7 mouse cellular contexts compared by ENCODE assay signal in the genomic region with DNA sequence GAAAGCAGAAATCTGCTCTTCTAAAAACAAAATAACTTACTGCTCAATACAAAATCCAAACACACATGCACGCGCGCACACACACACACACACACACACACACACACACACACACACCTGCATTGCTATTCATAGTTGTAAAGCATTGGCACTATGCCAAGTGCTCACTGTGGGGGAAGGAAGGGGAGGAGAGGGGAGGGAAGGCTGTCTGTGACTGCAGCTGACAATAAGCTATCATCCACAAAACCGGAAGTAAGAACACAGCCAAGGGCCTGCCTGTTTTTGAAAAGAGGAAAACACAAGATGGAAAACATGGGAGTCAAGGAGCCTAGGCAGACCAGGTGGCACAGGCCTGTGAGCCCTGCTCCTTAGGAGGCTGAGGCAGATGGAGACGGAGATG. TPM values are rescaled to one million over a fixed set of nuclear protein-coding genes. Genes with fewer than 3 reads are reported as not detected.
DNase-seq lines count a peak whose midpoint lies in the region; ATAC-seq and TF ChIP-seq lines count a peak whose summit lies in the region.

No protein-coding gene starts in this region.

- H3K27me3 ChIP-seq in forebrain, postnatal 0 days (ENCODE audit: insufficient read depth, low read length) = no peaks in the 10 kb centered on the region
- no peaks in the 10 kb centered on the region for H3K27me3 ChIP-seq in hindbrain, embryonic 16.5 days (replicated peaks; ENCODE audit: control insufficient read depth, insufficient read depth, low read length)
- no peaks in the 10 kb centered on the region for H3K27me3 ChIP-seq in lung, postnatal 0 days (replicated peaks; ENCODE audit: insufficient read depth, low read length)
- H3K27me3 ChIP-seq in stomach, embryonic 15.5 days (replicated peaks) = no peaks in the 10 kb centered on the region

- no peak; the same call in 1 of the 2 replicates for TF ChIP-seq EP300 in lung, postnatal 0 days (IDR thresholded peaks at IDR 0.05)

- DNase-seq in spleen, adult 18-20 months = peak; percentile 34 to 38
- no peak for DNase-seq in spleen, adult 12 weeks (ENCODE audit: low spot score)
- DNase-seq in forebrain, postnatal 0 days = peak; percentile 87
- peak; percentile 72 for DNase-seq in lung, postnatal 0 days (ENCODE audit: low spot score)
- DNase-seq in cerebellum, adult 11 months = no peak

- no peak for TF ChIP-seq CTCF in forebrain, postnatal 0 days (IDR thresholded peaks at IDR 0.05; ENCODE audit: low read depth)
- no peak for TF ChIP-seq CTCF in lung, postnatal 0 days (IDR thresholded peaks at IDR 0.05)

- H3K9me3 ChIP-seq in forebrain, postnatal 0 days (ENCODE audit: low read length) = no peaks in the 10 kb centered on the region
- H3K9me3 ChIP-seq in hindbrain, embryonic 16.5 days (ENCODE audit: control insufficient read depth, low read length) = no peaks in the 10 kb centered on the region
- no peaks in the 10 kb centered on the region for H3K9me3 ChIP-seq in lung, postnatal 0 days (ENCODE audit: low read length)
- no peaks in the 10 kb centered on the region for H3K9me3 ChIP-seq in stomach, embryonic 15.5 days

- H3K4me2 ChIP-seq in forebrain, postnatal 0 days (ENCODE audit: low read depth) = no peak overlapping the region
- no peak overlapping the region for H3K4me2 ChIP-seq in hindbrain, embryonic 16.5 days (ENCODE audit: low read length)
- H3K4me2 ChIP-seq in lung, postnatal 0 days (replicated peaks; ENCODE audit: low read depth, low read length) = no peak overlapping the region
- H3K4me2 ChIP-seq in stomach, embryonic 15.5 days = no peak overlapping the region

- peaks cover 21% of the 10 kb centered on the region for H3K4me1 ChIP-seq in forebrain, postnatal 0 days (ENCODE audit: insufficient read depth)
- H3K4me1 ChIP-seq in hindbrain, embryonic 16.5 days (ENCODE audit: control insufficient read depth, insufficient read depth, low read depth, low read length) = peaks cover 24% of the 10 kb centered on the region
- no peaks in the 10 kb centered on the region for H3K4me1 ChIP-seq in lung, postnatal 0 days (ENCODE audit: insufficient read depth, low read depth, low read length)
- H3K4me1 ChIP-seq in stomach, embryonic 15.5 days = peaks cover 8% of the 10 kb centered on the region; the same call in 1 of the 2 replicates

- WGBS in forebrain, postnatal 0 days = 21% methylated on average over 5 of the region's 5 CpGs
- 29% methylated on average over 5 of the region's 5 CpGs for WGBS in hindbrain, embryonic 16.5 days
- WGBS in lung, postnatal 0 days = 43% methylated on average over 5 of the region's 5 CpGs
- 46% methylated on average over 5 of the region's 5 CpGs for WGBS in stomach, embryonic 15.5 days

- no peak overlapping the region for H3K4me3 ChIP-seq in forebrain, postnatal 0 days (ENCODE audit: low read depth, low read length)
- no peak overlapping the region for H3K4me3 ChIP-seq in hindbrain, embryonic 16.5 days (ENCODE audit: low read length)
- H3K4me3 ChIP-seq in lung, postnatal 0 days (ENCODE audit: low read depth, low read length) = no peak overlapping the region
- no peak overlapping the region for H3K4me3 ChIP-seq in stomach, embryonic 15.5 days (replicated peaks)

- no peaks in the 10 kb centered on the region for H3K36me3 ChIP-seq in forebrain, postnatal 0 days (ENCODE audit: insufficient read depth)
- no peaks in the 10 kb centered on the region for H3K36me3 ChIP-seq in hindbrain, embryonic 16.5 days (ENCODE audit: control insufficient read depth, insufficient read depth, low read length)
- H3K36me3 ChIP-seq in lung, postnatal 0 days (ENCODE audit: insufficient read depth, low read length) = no peaks in the 10 kb centered on the region
- no peaks in the 10 kb centered on the region for H3K36me3 ChIP-seq in stomach, embryonic 15.5 days

- peak; percentile 42 for ATAC-seq in forebrain, postnatal 0 days
- ATAC-seq in hindbrain, embryonic 16.5 days = no peak
- ATAC-seq in lung, postnatal 0 days = peak; percentile 62
- 0 out of 2 replicates have a peak, but pooled peaks have one; percentile 16 for ATAC-seq in stomach, embryonic 15.5 days (ENCODE audit: insufficient read depth, low FRiP score, low read depth)

- peak overlapping the region; percentile 86 for H3K27ac ChIP-seq in forebrain, postnatal 0 days (ENCODE audit: low read depth, low read length)
- H3K27ac ChIP-seq in hindbrain, embryonic 16.5 days (ENCODE audit: low read depth, low read length) = peak overlapping the region; percentile 71
- no peak overlapping the region for H3K27ac ChIP-seq in lung, postnatal 0 days (ENCODE audit: low read length)
- H3K27ac ChIP-seq in stomach, embryonic 15.5 days = no peak overlapping the region

- H3K9ac ChIP-seq in forebrain, postnatal 0 days = no peak overlapping the region
- H3K9ac ChIP-seq in hindbrain, embryonic 16.5 days (ENCODE audit: low read depth, low read length) = peak overlapping the region; percentile 29; the same call in 1 of the 2 replicates
- H3K9ac ChIP-seq in lung, postnatal 0 days (replicated peaks; ENCODE audit: low read depth) = no peak overlapping the region
- no peak overlapping the region for H3K9ac ChIP-seq in stomach, embryonic 15.5 days

RNA-seq across cellular contexts. Expression of a gene that starts 42.6 kb away (rescaled TPM):
- total RNA-seq in forebrain, postnatal 0 days (2014; rRNA removed) = 53.9 and 54.1 TPM in 2 replicates
- polyA plus RNA-seq in forebrain, postnatal 0 days (2015; fragmentation: Nextera tagmentation; extraction: Ambion mirVana) = 32.7 and 33.2 TPM in 2 replicates
- polyA plus RNA-seq in hindbrain, embryonic 16.5 days (2015; fragmentation: Nextera tagmentation; extraction: Ambion mirVana) = 24.0 and 27.7 TPM in 2 replicates
- polyA plus RNA-seq in lung, postnatal 0 days (2015; fragmentation: Nextera tagmentation; extraction: Ambion mirVana) = 23.7 and 32.4 TPM in 2 replicates
- 21.2 and 23.1 TPM in 2 replicates for polyA plus RNA-seq in stomach, embryonic 15.5 days (2015; fragmentation: Nextera tagmentation; extraction: Ambion mirVana)

Comparison
In these comparisons a context has a peak if more than half of its experiments do, and no peak if none do; other contexts are left out.
1. DNase-seq: peak in spleen, adult 18-20 months (2 of 2), forebrain, postnatal 0 days (single experiment) and lung, postnatal 0 days (single experiment); none in spleen, adult 12 weeks (single experiment) and cerebellum, adult 11 months (single experiment).
2. H3K27ac ChIP-seq: peak in forebrain, postnatal 0 days (single experiment) and hindbrain, embryonic 16.5 days (single experiment); none in lung, postnatal 0 days (single experiment) and stomach, embryonic 15.5 days (single experiment).